Mouse (Mus musculus) MEL (cell line): ENCODE measurements around the gene Apod. TPM values are rescaled to one million over a fixed set of nuclear protein-coding genes. Genes with fewer than 3 reads are reported as not detected.
"Not testable (repeated sequence)": the region's sequence is repeated elsewhere in the genome, so short reads cannot be mapped to it uniquely, and the experiment has no call there.

Source experiments
- DNase-seq: peaks from one replicate; pipeline ENCODE4 v3.0.0; 2011; ENCODE audit warnings: low read depth, low spot score
- H3K27ac ChIP-seq: 2 replicates; pipeline ENCODE4 v1.5.1; 2012; ENCODE audit warnings: low read depth, mild to moderate bottlenecking, control low read depth, low read length, moderate library complexity; ENCODE audit not compliant: control insufficient read depth
- H3K27me3 ChIP-seq, 2 experiments: fragments of 150-350 bp in 1 of 2; sonication (generic) in 1 of 2; 2 replicates each; pipeline ENCODE4 v1.6.1; 2012; ENCODE audit warnings: low read length in 2 of 2, mild to moderate bottlenecking in 2 of 2, improper control_type of control experiment in 1 of 2, moderate library complexity in 1 of 2; ENCODE audit not compliant: insufficient read depth in 2 of 2, control insufficient read depth in 1 of 2
- H3K36me3 ChIP-seq, 2 experiments: 2 replicates each; pipeline ENCODE4 v1.6.1; 2012 to 2014; ENCODE audit warnings: low read length in 2 of 2, improper control_type of control experiment in 1 of 2, inconsistent platforms in 1 of 2, mild to moderate bottlenecking in 1 of 2; ENCODE audit not compliant: insufficient read depth in 2 of 2, control insufficient read depth in 1 of 2
- H3K4me1 ChIP-seq, 2 experiments: fragments of 150-350 bp in 1 of 2; sonication (generic) in 1 of 2; 2 replicates each; pipeline ENCODE4 v1.6.1; 2012; ENCODE audit warnings: low read length in 2 of 2, improper control_type of control experiment in 1 of 2, mild to moderate bottlenecking in 1 of 2; ENCODE audit not compliant: insufficient read depth in 2 of 2, control insufficient read depth in 1 of 2
- H3K4me3 ChIP-seq, 2 experiments: fragments of 150-350 bp in 1 of 2; sonication (generic) in 1 of 2; 2 replicates each; pipeline ENCODE4 v1.5.1; 2012; ENCODE audit warnings: low read depth in 2 of 2, low read length in 2 of 2, mild to moderate bottlenecking in 2 of 2, moderate library complexity in 2 of 2, control low read depth in 1 of 2, improper control_type of control experiment in 1 of 2; ENCODE audit not compliant: control insufficient read depth in 1 of 2, insufficient read depth in 1 of 2
- H3K79me2 ChIP-seq: 2 replicates; pipeline ENCODE4 v1.6.1; 2012; ENCODE audit warnings: mild to moderate bottlenecking, low read length, moderate library complexity; ENCODE audit not compliant: control insufficient read depth, poor library complexity, insufficient read depth
- H3K9ac ChIP-seq: 2 replicates; pipeline ENCODE4 v1.6.1; 2012; ENCODE audit warnings: low read depth, mild to moderate bottlenecking, control low read depth, low read length, moderate library complexity; ENCODE audit not compliant: control insufficient read depth, poor library complexity, severe bottlenecking
- H3K9me3 ChIP-seq: fragments of 150-350 bp; sonication (generic); replicated peaks from 2 replicates; pipeline ENCODE4 v1.6.1; 2012; ENCODE audit warnings: mild to moderate bottlenecking, low read length, improper control_type of control experiment, moderate library complexity; ENCODE audit not compliant: insufficient read depth
- CHD1 ChIP-seq: IDR thresholded peaks from 2 replicates; pipeline ENCODE4 v1.6.1; 2012; ENCODE audit warnings: low read depth, mild to moderate bottlenecking, inconsistent platforms, low read length, improper control_type of control experiment
- CTCF ChIP-seq, 3 experiments: IDR thresholded peaks in 2 of 3; conservative IDR thresholded peaks in 1 of 3; 2 replicates each; pipeline ENCODE4 v1.5.1; 2011 to 2012; ENCODE audit warnings: low read length in 3 of 3, low read depth in 2 of 3, mild to moderate bottlenecking in 2 of 3, improper control_type of control experiment in 1 of 3, inconsistent platforms in 1 of 3, mixed read lengths in 1 of 3, moderate library complexity in 1 of 3; ENCODE audit not compliant: control insufficient read depth in 1 of 3, insufficient read depth in 1 of 3, poor library complexity in 1 of 3, severe bottlenecking in 1 of 3
- EP300 ChIP-seq, 2 experiments: IDR thresholded peaks; 2 replicates each; pipeline ENCODE4 v1.6.1; 2011; ENCODE audit warnings: improper control_type of control experiment in 2 of 2, low read length in 2 of 2, low read depth in 1 of 2, mild to moderate bottlenecking in 1 of 2
- ETS1 ChIP-seq: IDR thresholded peaks from 2 replicates; pipeline ENCODE4 v1.6.1; 2012; ENCODE audit warnings: low read depth, mild to moderate bottlenecking, inconsistent platforms, low read length, improper control_type of control experiment, moderate library complexity
- GATA1 ChIP-seq: IDR thresholded peaks from 2 replicates; pipeline ENCODE4 v1.6.1; 2011; ENCODE audit warnings: low read depth, low read length, improper control_type of control experiment
- MAX ChIP-seq: IDR thresholded peaks from 2 replicates; pipeline ENCODE4 v1.6.1; 2011; ENCODE audit warnings: low read length, improper control_type of control experiment
- MAZ ChIP-seq: IDR thresholded peaks from 2 replicates; pipeline ENCODE4 v1.6.1; 2012; ENCODE audit warnings: low read depth, mild to moderate bottlenecking, inconsistent platforms, low read length, improper control_type of control experiment
- MEF2A ChIP-seq: IDR thresholded peaks from 2 replicates; pipeline ENCODE4 v1.6.1; 2014; ENCODE audit warnings: low read depth, mild to moderate bottlenecking, inconsistent platforms, low read length, improper control_type of control experiment; ENCODE audit not compliant: poor library complexity, insufficient replicate concordance, severe bottlenecking; ENCODE audit errors: extremely low read depth
- MXI1 ChIP-seq: IDR thresholded peaks from 2 replicates; pipeline ENCODE4 v1.6.1; 2011; ENCODE audit warnings: mild to moderate bottlenecking, low read depth, low read length, improper control_type of control experiment
- NELFE ChIP-seq: IDR thresholded peaks from 2 replicates; pipeline ENCODE4 v1.6.1; 2011; ENCODE audit warnings: low read depth, low read length, improper control_type of control experiment
- NRF1 ChIP-seq: IDR thresholded peaks from 2 replicates; pipeline ENCODE4 v1.6.1; 2014; ENCODE audit warnings: low read depth, mild to moderate bottlenecking, inconsistent platforms, low read length, improper control_type of control experiment, moderate library complexity; ENCODE audit not compliant: poor library complexity, insufficient read depth, severe bottlenecking
- POLR2AphosphoS2 ChIP-seq: IDR thresholded peaks from 2 replicates; pipeline ENCODE4 v1.6.1; 2011; ENCODE audit warnings: low read length, improper control_type of control experiment
- POLR2AphosphoS5 ChIP-seq: IDR thresholded peaks from 2 replicates; pipeline ENCODE4 v1.6.1; 2012; ENCODE audit warnings: low read depth, borderline replicate concordance, mild to moderate bottlenecking, inconsistent platforms, low read length, moderate library complexity, mixed read lengths
- RAD21 ChIP-seq: IDR thresholded peaks from 2 replicates; pipeline ENCODE4 v1.6.1; 2011; ENCODE audit warnings: mild to moderate bottlenecking, low read depth, low read length, improper control_type of control experiment
- RCOR1 ChIP-seq: IDR thresholded peaks from 2 replicates; pipeline ENCODE4 v1.6.1; 2012; ENCODE audit warnings: low read depth, mild to moderate bottlenecking, inconsistent platforms, low read length, improper control_type of control experiment
- TAL1 ChIP-seq: IDR thresholded peaks from 2 replicates; pipeline ENCODE4 v1.6.1; 2012; ENCODE audit warnings: mild to moderate bottlenecking, inconsistent platforms, low read length, moderate library complexity, mixed read lengths
- TCF12 ChIP-seq: IDR thresholded peaks from 2 replicates; pipeline ENCODE4 v1.6.1; 2014; ENCODE audit warnings: low read depth, mild to moderate bottlenecking, inconsistent platforms, low read length, improper control_type of control experiment, moderate library complexity
- USF1 ChIP-seq: IDR thresholded peaks from 2 replicates; pipeline ENCODE4 v1.6.1; 2014; ENCODE audit warnings: low read depth, mild to moderate bottlenecking, inconsistent platforms, low read length, improper control_type of control experiment, moderate library complexity
- USF2 ChIP-seq, 2 experiments: IDR thresholded peaks; 2 replicates each; pipeline ENCODE4 v1.6.1; 2011 to 2012; ENCODE audit warnings: improper control_type of control experiment in 2 of 2, low read length in 2 of 2, borderline replicate concordance in 1 of 2, inconsistent platforms in 1 of 2, low read depth in 1 of 2, mild to moderate bottlenecking in 1 of 2; ENCODE audit not compliant: insufficient read depth in 1 of 2
- ZC3H11A ChIP-seq: IDR thresholded peaks from 2 replicates; pipeline ENCODE4 v1.6.1; 2012; ENCODE audit warnings: low read depth, mild to moderate bottlenecking, inconsistent platforms, low read length, improper control_type of control experiment
- polyA plus RNA-seq, 2 experiments: library from polyadenylated mRNA; stranded (reverse) in 1 of 2; unstranded in 1 of 2; fragments of >175 nt in 1 of 2; fragments of >200 nt in 1 of 2; gene quantifications; 2 replicates each; pipeline versions ENCODE4 v1.2.1 to v1.2.4; 2012; ENCODE audit warnings: low replicate concordance in 2 of 2, low read depth in 1 of 2; ENCODE audit not compliant: insufficient read length in 2 of 2, insufficient read depth in 1 of 2, missing spikeins in 1 of 2
- total RNA-seq: library from RNA; depleted of rRNA; stranded (reverse); fragments of 300-350 nt; gene quantifications from 2 replicates; pipeline ENCODE4 v1.2.3, GENCODE M21; 2012

The Apod gene
- total and polyA plus RNA-seq, 3 experiments, result not detected

GRCm38 (mm10) chr16:31332586-31332985 lies 18.0 kb upstream of the Apod start (continued):
- peak; percentile 89 for TF ChIP-seq EP300 (IDR thresholded peaks at IDR 0.05; ENCODE audit: low read depth in 1 of 2, low read length in 2 of 2)
- TF ChIP-seq ZC3H11A, result no peak
- TF ChIP-seq TAL1, result peak; percentile 87
- peak; percentile 89 for TF ChIP-seq GATA1
- no peak for TF ChIP-seq MXI1
- no peak for TF ChIP-seq USF2 (IDR thresholded peaks at IDR 0.05; ENCODE audit: borderline replicate concordance in 1 of 2, insufficient read depth in 1 of 2, low read depth in 1 of 2, low read length in 2 of 2)
- TF ChIP-seq ETS1, result peak; percentile 70
- TF ChIP-seq MAZ, result no peak

DNA sequence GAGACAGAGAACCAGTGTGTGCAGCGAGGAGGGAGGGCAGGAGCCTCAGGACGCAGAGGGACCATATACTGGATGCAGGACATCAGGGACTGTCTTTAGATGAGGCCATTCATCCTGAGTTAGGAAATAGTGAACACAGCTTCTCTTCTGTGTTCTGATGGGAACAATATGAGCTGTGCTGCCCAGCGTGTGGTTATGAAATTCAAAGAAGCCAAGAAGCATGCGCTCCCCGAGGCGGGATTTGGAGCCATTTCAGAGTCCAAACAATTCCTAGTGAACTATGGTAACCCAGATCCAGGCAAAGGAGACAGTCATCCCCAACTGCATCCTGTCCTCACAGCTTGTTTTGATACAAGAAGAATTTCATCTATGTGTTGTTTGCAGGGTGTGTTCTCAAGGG lies 16.4 kb upstream of the Apod start:
- not testable (repeated sequence) for H3K9me3 ChIP-seq, H3K27me3 ChIP-seq, H3K9ac ChIP-seq, DNase-seq, H3K27ac ChIP-seq, H3K79me2 ChIP-seq, H3K4me3 ChIP-seq
- Histone ChIP-seq H3K4me1 (peaks cover 0 to 12% of the 10 kb centered on the region in 2 experiments; a peak in 3 of 4 replicates), H3K36me3 (peaks cover 0 to 10% of the 10 kb centered on the region in 2 experiments; a peak in 2 of 4 replicates)

GRCm38 (mm10) chr16:31329668-31330067 lies 15.1 kb upstream of the Apod start:
- TF ChIP-seq TAL1 (no peak), MAX (no peak), POLR2AphosphoS5 (no peak), TCF12 (no peak), RAD21 (no peak), NELFE (no peak), CTCF (IDR thresholded peaks at IDR 0.05 in 2 of 3, conservative IDR thresholded peaks at IDR 0.05 in 1 of 3; ENCODE audit: control insufficient read depth in 1 of 3, insufficient read depth in 1 of 3, low read depth in 2 of 3, low read length in 3 of 3, poor library complexity in 1 of 3, severe bottlenecking in 1 of 3) (no peak), NRF1 (no peak), USF1 (no peak), ZC3H11A (no peak), MAZ (no peak), CHD1 (no peak), POLR2AphosphoS2 (no peak), MEF2A (no peak), RCOR1 (no peak)
- no peak overlapping the region for H3K4me3 ChIP-seq
- no peaks in the 10 kb centered on the region for H3K79me2 ChIP-seq
- H3K36me3 ChIP-seq, result peaks cover 0 to 10% of the 10 kb centered on the region in 2 experiments; a peak in 2 of 4 replicates
- no peak overlapping the region for H3K9ac ChIP-seq
- peaks cover 0 to 12% of the 10 kb centered on the region in 2 experiments; a peak in 3 of 4 replicates for H3K4me1 ChIP-seq
- no peak for DNase-seq
- no peak overlapping the region for H3K27ac ChIP-seq
- no peaks in the 10 kb centered on the region; a peak in 3 of 4 replicates for H3K27me3 ChIP-seq
- no peaks in the 10 kb centered on the region for H3K9me3 ChIP-seq
